Mouse (Mus musculus) ES-Bruce4 (cell line): ENCODE results near the gene Zfyve16.

Source experiments
- CTCF ChIP-seq: IDR thresholded peaks from one replicate; pipeline ENCODE4 v1.8.1; 2011; ENCODE audit warnings: low read depth, low read length
- EP300 ChIP-seq: IDR thresholded peaks from 2 replicates; pipeline ENCODE4 v1.6.1; 2011; ENCODE audit warnings: low read depth, low read length; ENCODE audit not compliant: insufficient read depth
- POLR2A ChIP-seq: IDR thresholded peaks from one replicate; pipeline ENCODE4 v1.8.1; 2011; ENCODE audit warnings: low read length; ENCODE audit not compliant: insufficient read depth

DNA sequence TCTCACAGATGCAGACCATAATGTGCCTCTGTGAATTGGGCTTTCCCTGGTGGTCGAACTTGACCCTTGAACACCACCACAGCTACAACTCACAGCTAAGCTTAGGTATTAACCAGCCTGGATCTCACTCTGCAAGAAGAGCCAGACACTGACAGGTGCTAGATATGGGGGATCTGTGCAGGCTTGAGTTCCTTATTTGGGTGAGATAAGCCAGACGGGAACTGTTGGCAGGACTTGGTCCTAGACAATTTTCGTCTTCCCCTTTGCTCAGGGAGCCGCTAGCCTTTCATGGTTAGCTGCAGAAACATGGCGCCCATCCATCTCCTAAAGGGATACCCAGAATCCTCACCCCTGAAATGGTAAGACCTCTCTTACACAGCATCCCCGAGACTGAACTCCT is 10.3 kb upstream of the Zfyve16 start:
- TF ChIP-seq POLR2A: no peak
- no peak for TF ChIP-seq CTCF
- no peak for TF ChIP-seq EP300
